Mouse (Mus musculus): ENCODE measurements at regions not wholly inside any gene's neighbourhood (a gene's known extent, or its start where the extent isn't known, plus 50 kb on each side); places are given as distances from the start of the nearest gene placed in this dataset.

GRCm38 (mm10) chr6:52420276-52420970 is 107.1 kb downstream of the Evx1 start:
- no peak for TF ChIP-seq CTCF (IDR thresholded peaks at IDR 0.05; ENCODE audit: control insufficient read depth, insufficient read depth, insufficient replicate concordance, low read depth, low read length)
- TF ChIP-seq POLR2A (IDR thresholded peaks at IDR 0.05; ENCODE audit: control insufficient read depth, low read depth, low read length), result no peak
